Mouse (Mus musculus) neural tube, embryonic 13.5 days (tissue): ENCODE measurements at regions not wholly inside any gene's neighbourhood (a gene's known extent, or its start where the extent isn't known, plus 50 kb on each side); places are given as distances from the start of the nearest gene placed in this dataset.
A peak's percentile ranks its signal among the peaks of the same experiment; 100 is the strongest.

Experiments
- ATAC-seq: fragments of 200-750 bp; cut with Nextera tagmentation; 2 replicates; pipeline ENCODE4 v1.8.0; 2017; ENCODE audit warnings: low read depth, mild to moderate bottlenecking, moderate TSS enrichment, moderate library complexity
- H3K27ac ChIP-seq: fragments of 300-500 bp; sonication (generic); replicated peaks from 2 replicates; pipeline ENCODE4 v1.5.1; 2015; ENCODE audit warnings: moderate library complexity, mild to moderate bottlenecking, inconsistent platforms
- H3K27me3 ChIP-seq: fragments of 300-500 bp; sonication (generic); 2 replicates; pipeline ENCODE4 v1.6.1; 2015; ENCODE audit warnings: mild to moderate bottlenecking, inconsistent platforms
- H3K36me3 ChIP-seq: fragments of 300-500 bp; sonication (generic); 2 replicates; pipeline ENCODE4 v1.6.1; 2015; ENCODE audit warnings: mild to moderate bottlenecking, inconsistent platforms
- H3K4me1 ChIP-seq: fragments of 300-500 bp; sonication (generic); replicated peaks from 2 replicates; pipeline ENCODE4 v1.6.1; 2015; ENCODE audit warnings: inconsistent platforms
- H3K4me2 ChIP-seq: fragments of 300-500 bp; sonication (generic); 2 replicates; pipeline ENCODE4 v1.6.1; 2015; ENCODE audit warnings: inconsistent platforms, mild to moderate bottlenecking, moderate library complexity
- H3K4me3 ChIP-seq: fragments of 300-500 bp; sonication (generic); 2 replicates; pipeline ENCODE4 v1.5.1; 2015; ENCODE audit warnings: mild to moderate bottlenecking, inconsistent platforms
- H3K9ac ChIP-seq: fragments of 300-500 bp; sonication (generic); 2 replicates; pipeline ENCODE4 v1.6.1; 2015; ENCODE audit warnings: moderate library complexity, mild to moderate bottlenecking, inconsistent platforms
- H3K9me3 ChIP-seq: fragments of 300-500 bp; sonication (generic); 2 replicates; pipeline ENCODE4 v1.6.1; 2016; ENCODE audit warnings: inconsistent platforms
- WGBS: fragments of 180-500 bp; shearing (Covaris S2); methylation state at CpG from one replicate; pipeline ENCODE4 v1.1.7; 2015; 5-methylcytosine and 5-hydroxymethylcytosine counted together

- WGBS: 89% methylated on average over 9 of the region's 9 CpGs
- Histone ChIP-seq H3K27me3 (no peaks in the 10 kb centered on the region), H3K36me3 (no peaks in the 10 kb centered on the region), H3K4me2 (no peak overlapping the region), H3K27ac (no peak overlapping the region), H3K9me3 (no peaks in the 10 kb centered on the region; the same call in 1 of the 2 replicates), H3K4me1 (no peaks in the 10 kb centered on the region), H3K4me3 (no peak overlapping the region), H3K9ac (no peak overlapping the region)
- ATAC-seq: no peak
Observed at GRCm38 (mm10) chr3:41276096-41276495, 193.2 kb upstream of the Pgrmc2 start.

DNA sequence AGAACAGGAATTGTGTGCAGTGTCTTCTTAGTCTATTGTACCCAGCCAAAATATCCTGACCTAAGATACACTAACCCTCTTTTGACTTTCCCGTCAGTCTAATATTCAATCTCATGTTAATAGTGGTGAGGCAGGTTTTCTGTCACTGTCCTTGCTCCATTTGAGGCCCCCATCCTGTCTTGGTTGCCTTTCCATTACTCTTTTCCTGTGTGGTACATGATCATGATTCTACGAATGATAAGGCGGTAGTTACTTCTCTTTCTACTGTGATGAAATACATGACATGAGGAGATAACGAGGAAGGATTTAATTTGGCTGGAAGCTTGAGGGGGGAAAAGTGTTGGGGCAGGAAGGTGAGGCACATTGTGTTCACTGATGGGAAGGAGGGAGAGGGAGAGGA lies 185.7 kb upstream of the Pgrmc2 start:
- no peaks in the 10 kb centered on the region for H3K4me1 ChIP-seq

DNA sequence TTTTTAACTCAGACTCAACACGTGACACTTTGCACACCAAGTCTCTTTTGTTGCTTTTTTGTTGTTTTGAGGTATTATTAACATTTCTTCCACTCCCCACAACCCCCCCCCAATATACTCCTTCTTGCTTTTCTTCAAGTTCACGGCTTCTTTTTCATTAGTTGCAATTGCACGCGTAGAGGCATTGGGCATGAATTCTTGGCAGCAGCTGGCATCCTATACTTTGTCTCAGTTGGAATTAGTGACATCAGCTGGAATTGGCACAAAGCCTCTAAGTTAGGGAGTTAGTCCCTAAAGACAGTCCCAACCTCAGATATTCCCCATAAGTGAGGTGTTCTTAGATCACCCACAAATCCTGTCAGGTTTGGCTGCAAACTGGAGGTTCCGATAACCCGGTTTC lies 183.4 kb upstream of the Pgrmc2 start:
- no peak overlapping the region for H3K4me3 ChIP-seq
- H3K4me2 ChIP-seq: no peak overlapping the region
- WGBS: 78% methylated on average over 6 of the region's 6 CpGs
- no peaks in the 10 kb centered on the region for H3K27me3 ChIP-seq
- no peak overlapping the region for H3K9ac ChIP-seq
- no peak for ATAC-seq
- no peak overlapping the region for H3K27ac ChIP-seq
- H3K9me3 ChIP-seq: no peaks in the 10 kb centered on the region
- no peaks in the 10 kb centered on the region for H3K4me1 ChIP-seq
- no peaks in the 10 kb centered on the region for H3K36me3 ChIP-seq

More for the DNA sequence above, 185.7 kb upstream of the Pgrmc2 start:
- no peaks in the 10 kb centered on the region for H3K27me3 ChIP-seq
- no peaks in the 10 kb centered on the region for H3K36me3 ChIP-seq
- H3K4me3 ChIP-seq: no peak overlapping the region
- H3K27ac ChIP-seq: no peak overlapping the region
- WGBS: 85% methylated on average over 4 of the region's 4 CpGs
- ATAC-seq: no peak
- H3K9ac ChIP-seq: no peak overlapping the region
- no peaks in the 10 kb centered on the region for H3K9me3 ChIP-seq
- H3K4me2 ChIP-seq: no peak overlapping the region

- Histone ChIP-seq H3K4me2 (no peak overlapping the region), H3K36me3 (no peaks in the 10 kb centered on the region), H3K4me1 (no peaks in the 10 kb centered on the region), H3K4me3 (no peak overlapping the region), H3K9ac (no peak overlapping the region), H3K9me3 (no peaks in the 10 kb centered on the region), H3K27ac (no peak overlapping the region), H3K27me3 (no peaks in the 10 kb centered on the region)
- ATAC-seq: no peak
- 94% methylated on average over 3 of the region's 3 CpGs for WGBS
Observed at GRCm38 (mm10) chr3:41265399-41265798, 182.6 kb upstream of the Pgrmc2 start.

DNA sequence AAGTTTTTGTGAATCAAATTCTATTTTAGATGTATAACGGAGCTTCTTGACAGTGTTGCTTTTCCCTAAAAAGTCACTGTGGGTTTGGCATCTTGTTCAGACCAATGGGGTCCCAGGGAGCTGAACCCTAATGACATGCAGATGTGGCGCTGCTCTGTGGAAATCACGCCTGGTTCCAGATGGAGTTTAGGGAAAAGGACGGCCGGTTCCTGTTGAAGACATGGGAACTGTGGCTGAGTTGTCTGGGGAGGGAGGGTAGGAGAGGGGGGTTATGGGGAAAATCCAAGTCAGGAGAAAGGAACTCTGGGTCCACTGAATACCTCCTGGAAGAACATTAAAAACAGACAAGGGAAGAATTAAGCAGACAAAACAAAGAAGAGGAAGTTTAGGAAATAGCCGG lies 175.4 kb upstream of the Pgrmc2 start:
- H3K9ac ChIP-seq: no peak overlapping the region
- H3K36me3 ChIP-seq: no peaks in the 10 kb centered on the region
- WGBS: 61% methylated on average over 6 of the region's 6 CpGs
- H3K4me3 ChIP-seq: no peak overlapping the region
- H3K4me2 ChIP-seq: no peak overlapping the region
- H3K27ac ChIP-seq: no peak overlapping the region
- no peaks in the 10 kb centered on the region for H3K9me3 ChIP-seq
- H3K27me3 ChIP-seq: no peaks in the 10 kb centered on the region
- no peak for ATAC-seq
- no peaks in the 10 kb centered on the region for H3K4me1 ChIP-seq

- Histone ChIP-seq H3K4me1 (no peaks in the 10 kb centered on the region), H3K27ac (no peak overlapping the region), H3K9ac (no peak overlapping the region), H3K4me2 (no peak overlapping the region), H3K9me3 (no peaks in the 10 kb centered on the region), H3K4me3 (no peak overlapping the region), H3K27me3 (no peaks in the 10 kb centered on the region), H3K36me3 (no peaks in the 10 kb centered on the region)
- WGBS: 55% methylated on average over 2 of the region's 2 CpGs
- ATAC-seq: no peak
Observed at GRCm38 (mm10) chr3:41244960-41245359, 162.1 kb upstream of the Pgrmc2 start.

GRCm38 (mm10) chr3:41241856-41242552 lies 159.2 kb upstream of the Pgrmc2 start:
- WGBS: 88% methylated on average over 8 of the region's 8 CpGs

GRCm38 (mm10) chr3:41239801-41240200 lies 157.0 kb upstream of the Pgrmc2 start:
- no peak overlapping the region for H3K4me3 ChIP-seq

More at GRCm38 (mm10) chr3:41241856-41242552, 159.2 kb upstream of the Pgrmc2 start:
- no peak overlapping the region for H3K9ac ChIP-seq
- no peak overlapping the region for H3K4me3 ChIP-seq
- no peak for ATAC-seq
- no peaks in the 10 kb centered on the region for H3K9me3 ChIP-seq
- H3K27ac ChIP-seq: no peak overlapping the region
- no peak overlapping the region for H3K4me2 ChIP-seq
- no peaks in the 10 kb centered on the region for H3K36me3 ChIP-seq
- peaks cover 11% of the 10 kb centered on the region for H3K4me1 ChIP-seq
- no peaks in the 10 kb centered on the region for H3K27me3 ChIP-seq

DNA sequence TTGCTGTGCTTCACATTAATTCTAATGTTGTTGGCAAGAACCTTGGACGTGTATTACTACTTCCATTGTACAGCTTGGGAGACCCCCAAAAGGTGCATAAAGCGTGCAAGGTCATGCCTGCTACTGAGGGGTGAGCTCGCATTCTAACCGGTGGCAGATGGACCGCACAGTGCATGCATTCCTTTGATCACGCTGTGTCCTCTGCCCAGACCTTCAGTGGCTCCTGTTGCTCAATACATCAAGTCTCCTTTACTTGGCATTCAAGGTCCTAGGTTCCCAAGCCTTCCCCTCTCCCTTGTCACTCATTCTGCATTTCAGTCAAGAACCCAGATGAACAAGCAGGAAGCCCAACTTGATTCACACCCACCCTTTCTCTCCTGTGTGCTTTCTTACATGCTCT lies 156.4 kb upstream of the Pgrmc2 start:
- Histone ChIP-seq H3K27me3 (no peaks in the 10 kb centered on the region), H3K9ac (no peak overlapping the region), H3K4me1 (peaks cover 11% of the 10 kb centered on the region), H3K4me2 (no peak overlapping the region), H3K27ac (no peak overlapping the region), H3K36me3 (no peaks in the 10 kb centered on the region), H3K9me3 (no peaks in the 10 kb centered on the region), H3K4me3 (no peak overlapping the region)
- WGBS: 83% methylated on average over 6 of the region's 6 CpGs
- no peak for ATAC-seq

More at GRCm38 (mm10) chr3:41239801-41240200, 157.0 kb upstream of the Pgrmc2 start:
- no peak for ATAC-seq
- 74% methylated on average over 13 of the region's 13 CpGs for WGBS
- Histone ChIP-seq H3K4me1 (peaks cover 11% of the 10 kb centered on the region), H3K27ac (no peak overlapping the region), H3K27me3 (no peaks in the 10 kb centered on the region), H3K9ac (no peak overlapping the region), H3K36me3 (no peaks in the 10 kb centered on the region), H3K4me2 (no peak overlapping the region), H3K9me3 (no peaks in the 10 kb centered on the region)

DNA sequence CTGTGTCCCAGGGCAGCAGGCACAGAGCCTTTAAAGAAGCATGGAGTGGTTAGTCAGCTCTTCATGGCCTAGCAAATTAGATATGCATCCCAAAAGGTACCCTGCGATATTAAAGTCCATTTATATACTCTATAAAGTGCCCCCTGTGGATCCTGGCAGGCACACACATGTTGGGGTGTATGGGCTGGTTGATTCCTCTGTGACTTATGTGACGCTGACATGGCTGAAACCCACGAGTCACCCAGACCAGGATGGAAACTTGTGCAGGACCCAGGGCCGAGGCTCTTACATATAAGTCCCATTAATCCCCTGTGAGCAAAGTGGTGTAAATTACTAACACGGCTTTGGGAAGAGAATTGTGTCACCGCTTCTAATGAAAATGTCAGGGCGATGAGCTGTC lies 155.2 kb upstream of the Pgrmc2 start:
- no peaks in the 10 kb centered on the region for H3K9me3 ChIP-seq
- no peaks in the 10 kb centered on the region for H3K27me3 ChIP-seq
- H3K27ac ChIP-seq: no peak overlapping the region
- no peak overlapping the region for H3K9ac ChIP-seq
- peaks cover 11% of the 10 kb centered on the region for H3K4me1 ChIP-seq
- H3K36me3 ChIP-seq: no peaks in the 10 kb centered on the region
- H3K4me3 ChIP-seq: no peak overlapping the region
- WGBS: 67% methylated on average over 7 of the region's 7 CpGs
- no peak overlapping the region for H3K4me2 ChIP-seq
- ATAC-seq: peak; percentile 25; the same call in 1 of the 2 replicates

GRCm38 (mm10) chr3:41235610-41236009 lies 152.8 kb upstream of the Pgrmc2 start:
- 96% methylated on average over 2 of the region's 2 CpGs for WGBS
- Histone ChIP-seq H3K9me3 (no peaks in the 10 kb centered on the region), H3K4me2 (no peak overlapping the region), H3K4me1 (peaks cover 11% of the 10 kb centered on the region), H3K36me3 (no peaks in the 10 kb centered on the region), H3K27me3 (no peaks in the 10 kb centered on the region), H3K27ac (no peak overlapping the region), H3K4me3 (no peak overlapping the region), H3K9ac (no peak overlapping the region)
- no peak for ATAC-seq

DNA sequence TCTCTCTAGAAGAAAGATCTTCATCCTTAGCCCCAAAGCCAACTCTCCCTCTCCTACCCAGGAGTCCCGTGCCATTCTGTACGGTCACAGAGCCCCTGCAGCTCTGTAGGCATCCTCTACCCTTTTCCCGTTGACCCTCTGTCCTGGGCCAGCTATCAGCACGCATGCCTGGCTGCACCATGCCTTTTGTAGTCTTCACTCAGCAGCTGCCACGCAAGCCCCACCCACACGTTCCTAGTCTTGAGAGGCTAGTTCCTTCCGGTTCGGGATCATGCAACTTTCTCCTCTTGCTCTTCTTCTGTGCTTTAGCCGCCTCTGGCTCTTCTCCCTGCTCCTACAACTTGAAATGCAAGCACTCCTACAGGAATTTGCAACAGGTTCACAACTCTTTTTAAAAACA lies 152.1 kb upstream of the Pgrmc2 start:
- WGBS: 73% methylated on average over 9 of the region's 9 CpGs
- H3K4me2 ChIP-seq: no peak overlapping the region
- ATAC-seq: no peak
- H3K27ac ChIP-seq: no peak overlapping the region
- H3K9ac ChIP-seq: no peak overlapping the region
- H3K4me1 ChIP-seq: peaks cover 11% of the 10 kb centered on the region
- no peaks in the 10 kb centered on the region for H3K9me3 ChIP-seq
- no peaks in the 10 kb centered on the region for H3K36me3 ChIP-seq
- no peaks in the 10 kb centered on the region for H3K27me3 ChIP-seq
- H3K4me3 ChIP-seq: no peak overlapping the region

DNA sequence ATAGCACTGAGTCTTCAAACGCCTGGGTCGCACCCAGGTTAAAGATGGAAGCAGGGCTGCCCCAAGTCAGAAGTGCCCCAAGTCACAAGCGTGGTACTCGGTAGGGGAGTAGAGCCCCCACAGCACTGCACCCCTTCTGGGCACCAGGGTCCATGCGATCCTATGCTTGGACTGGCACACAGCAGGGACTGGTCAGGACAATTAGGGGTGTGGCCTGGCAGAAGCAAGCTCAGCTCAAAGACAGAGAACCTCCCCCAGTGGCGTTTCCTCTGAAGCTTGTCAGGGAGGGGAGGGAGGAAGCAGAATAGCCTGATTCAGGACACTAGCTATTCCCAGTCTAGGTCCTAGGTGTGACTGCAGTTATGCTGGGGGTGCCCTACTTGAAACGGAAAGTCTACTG lies 151.3 kb upstream of the Pgrmc2 start:
- WGBS: 71% methylated on average over 7 of the region's 7 CpGs
- Histone ChIP-seq H3K27me3 (no peaks in the 10 kb centered on the region), H3K4me2 (no peak overlapping the region), H3K36me3 (no peaks in the 10 kb centered on the region), H3K9ac (no peak overlapping the region), H3K9me3 (no peaks in the 10 kb centered on the region), H3K4me3 (no peak overlapping the region), H3K27ac (no peak overlapping the region), H3K4me1 (peaks cover 11% of the 10 kb centered on the region)
- no peak for ATAC-seq
